Mouse (Mus musculus) liver, postnatal 0 days (tissue): Measurements from ENCODE around the gene Gnl1.

Experiments used
- CTCF ChIP-seq: sonication (generic); IDR thresholded peaks from 2 replicates; pipeline ENCODE4 v1.5.1; 2016; ENCODE audit warnings: antibody characterized with exemption, low read depth
- EP300 ChIP-seq: IDR thresholded peaks from 2 replicates; pipeline ENCODE4 v1.6.1; 2016; ENCODE audit warnings: antibody characterized with exemption, low read depth, mild to moderate bottlenecking

GRCm38 (mm10) chr17:35937700-35938348 lies 41.8 kb upstream of the Gnl1 start:
- TF ChIP-seq EP300 (no peak), CTCF (peak; percentile 92)
